Mouse (Mus musculus): Measurements from ENCODE around the gene Slamf6.

- no peak for TF ChIP-seq POLR2A (IDR thresholded peaks at IDR 0.05; ENCODE audit: low read depth, low read length)
- TF ChIP-seq CTCF (IDR thresholded peaks at IDR 0.05; ENCODE audit: extremely low read depth, insufficient read depth, insufficient read length, insufficient replicate concordance) = no peak
These were observed 5.5 kb downstream of the Slamf6 start for GRCm38 (mm10) chr1:171922844-171923243.

Data from spleen, adult 2 months (tissue).